Mouse (Mus musculus) intestine, postnatal 0 days (tissue): ENCODE measurements around the gene Dhx8. TPM values are rescaled to one million over a fixed set of nuclear protein-coding genes. Genes with fewer than 3 reads are reported as not detected.

Experiments used
- ATAC-seq: fragments of 200-750 bp; cut with Nextera tagmentation; 2 replicates; pipeline ENCODE4 v1.8.0; 2017; ENCODE audit warnings: mild to moderate bottlenecking, moderate TSS enrichment, moderate library complexity
- H3K27ac ChIP-seq: fragments of 300-500 bp; sonication (generic); 2 replicates; pipeline ENCODE4 v1.5.1; 2014; ENCODE audit warnings: mild to moderate bottlenecking, low read depth, low read length, moderate library complexity
- H3K27me3 ChIP-seq: fragments of 300-500 bp; sonication (generic); replicated peaks from 2 replicates; pipeline ENCODE4 v1.6.1; 2014; ENCODE audit warnings: low read length, mixed read lengths; ENCODE audit not compliant: control insufficient read depth, insufficient read depth
- H3K36me3 ChIP-seq: fragments of 300-500 bp; sonication (generic); 2 replicates; pipeline ENCODE4 v1.6.1; 2014; ENCODE audit warnings: mild to moderate bottlenecking, moderate library complexity; ENCODE audit not compliant: control insufficient read depth, insufficient read depth
- H3K4me1 ChIP-seq: fragments of 300-500 bp; sonication (generic); replicated peaks from 2 replicates; pipeline ENCODE4 v1.6.1; 2014; ENCODE audit warnings: antibody characterized with exemption, low read length, mixed read lengths; ENCODE audit not compliant: control insufficient read depth, insufficient read depth
- H3K4me2 ChIP-seq: fragments of 300-500 bp; sonication (generic); replicated peaks from 2 replicates; pipeline ENCODE4 v1.6.1; 2014; ENCODE audit warnings: low read depth, mild to moderate bottlenecking, moderate library complexity
- H3K4me3 ChIP-seq: fragments of 300-500 bp; sonication (generic); 2 replicates; pipeline ENCODE4 v1.5.1; 2014; ENCODE audit warnings: low read depth, low read length
- H3K9ac ChIP-seq: fragments of 300-500 bp; sonication (generic); 2 replicates; pipeline ENCODE4 v1.6.1; 2014; ENCODE audit warnings: mild to moderate bottlenecking, low read depth, low read length
- H3K9me3 ChIP-seq: fragments of 300-500 bp; sonication (generic); 2 replicates; pipeline ENCODE4 v1.6.1; 2016; ENCODE audit warnings: mixed run types; ENCODE audit not compliant: control insufficient read depth
- CTCF ChIP-seq: sonication (generic); IDR thresholded peaks from 2 replicates; pipeline ENCODE4 v1.5.1; 2016; ENCODE audit warnings: low read depth, mild to moderate bottlenecking, control low read depth, antibody characterized with exemption, moderate library complexity
- WGBS: fragments of 180-500 bp; shearing (Covaris S2); extraction: QIAGEN DNeasy Blood & Tissue Kit; methylation state at CpG from one replicate; pipeline ENCODE4 v1.1.7; 2014; 5-methylcytosine and 5-hydroxymethylcytosine counted together
- polyA plus RNA-seq: library from polyadenylated mRNA; unstranded; fragments of >200 nt; fragmentation: Nextera tagmentation; extraction: Ambion mirVana; gene quantifications from 2 replicates; pipeline ENCODE4 v1.2.1, GENCODE M21; 2015

Gene Dhx8
- polyA plus RNA-seq, 1 experiment from 2014 or later, result 11.6 TPM

- ATAC-seq, result no peak
- Histone ChIP-seq H3K4me2 (no peak overlapping the region), H3K4me1 (no peaks in the 10 kb centered on the region; the same call in 1 of the 2 replicates), H3K9ac (no peak overlapping the region), H3K36me3 (no peaks in the 10 kb centered on the region), H3K4me3 (no peak overlapping the region), H3K27me3 (no peaks in the 10 kb centered on the region), H3K27ac (no peak overlapping the region), H3K9me3 (no peaks in the 10 kb centered on the region)
- 76% methylated on average over 10 of the region's 10 CpGs for WGBS
- TF ChIP-seq CTCF, result no peak
Measured at GRCm38 (mm10) chr11:101706764-101707448, 25.8 kb upstream of the Dhx8 start.

DNA sequence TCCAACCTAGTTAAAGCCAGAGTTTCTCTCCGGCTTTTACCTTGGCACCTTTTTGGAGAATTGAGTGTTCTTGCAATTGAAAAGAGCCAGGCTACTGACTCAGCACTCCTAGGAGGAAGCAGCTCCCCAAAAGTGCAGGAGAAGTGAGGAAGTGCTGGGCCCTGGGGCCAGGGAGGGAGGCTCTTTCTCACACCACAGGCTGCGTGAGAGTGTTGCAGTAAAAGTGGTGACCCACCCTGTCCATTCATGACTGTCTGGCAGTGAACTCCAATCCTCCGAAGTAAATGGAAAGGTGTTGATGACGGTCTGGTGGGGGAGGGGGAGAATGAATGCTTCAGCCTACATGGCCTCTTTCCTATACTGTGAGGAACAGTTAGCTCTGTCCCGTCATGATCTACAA lies 24.2 kb upstream of the Dhx8 start:
- Histone ChIP-seq H3K27ac (no peak overlapping the region), H3K4me2 (no peak overlapping the region), H3K9me3 (no peaks in the 10 kb centered on the region), H3K27me3 (no peaks in the 10 kb centered on the region), H3K4me3 (no peak overlapping the region), H3K9ac (no peak overlapping the region), H3K4me1 (peaks cover 2% of the 10 kb centered on the region; the same call in 1 of the 2 replicates), H3K36me3 (no peaks in the 10 kb centered on the region)
- ATAC-seq, result no peak
- 40% methylated on average over 5 of the region's 5 CpGs for WGBS
- no peak for TF ChIP-seq CTCF

DNA sequence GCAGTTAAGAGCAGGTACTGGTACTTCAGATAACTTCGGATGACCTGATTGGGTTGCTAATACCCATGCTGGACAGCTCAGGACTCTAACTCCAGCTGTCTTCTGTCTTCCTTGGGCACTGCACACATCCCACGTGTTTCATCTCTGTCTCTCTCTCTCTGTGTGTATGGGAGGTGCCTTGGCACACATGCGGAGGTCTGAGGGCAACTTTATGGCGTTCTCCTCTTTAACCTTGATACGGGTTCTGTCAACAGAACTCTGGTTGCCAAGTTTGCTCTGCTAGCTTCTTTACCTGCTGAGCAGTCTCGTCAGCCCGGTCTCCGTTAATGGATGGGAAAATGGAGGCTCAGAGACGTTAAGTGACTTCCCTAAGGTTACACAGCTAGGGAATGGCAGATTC lies 19.9 kb upstream of the Dhx8 start:
- no peak for TF ChIP-seq CTCF
- no peaks in the 10 kb centered on the region for H3K36me3 ChIP-seq
- 0 out of 2 replicates have a peak, but pooled peaks cover 2% of the 10 kb centered on the region for H3K4me1 ChIP-seq
- no peak overlapping the region for H3K4me2 ChIP-seq
- H3K4me3 ChIP-seq, result no peak overlapping the region
- WGBS, result 57% methylated on average over 9 of the region's 9 CpGs
- H3K9ac ChIP-seq, result no peak overlapping the region
- ATAC-seq, result no peak
- no peaks in the 10 kb centered on the region for H3K9me3 ChIP-seq
- H3K27ac ChIP-seq, result no peak overlapping the region
- H3K27me3 ChIP-seq, result no peaks in the 10 kb centered on the region

GRCm38 (mm10) chr11:101714012-101714411 lies 18.7 kb upstream of the Dhx8 start:
- H3K9ac ChIP-seq, result no peak overlapping the region
- TF ChIP-seq CTCF, result no peak
- no peaks in the 10 kb centered on the region for H3K9me3 ChIP-seq
- 52% methylated on average over 7 of the region's 7 CpGs for WGBS
- H3K36me3 ChIP-seq, result no peaks in the 10 kb centered on the region
- no peak overlapping the region for H3K4me2 ChIP-seq
- 0 out of 2 replicates have a peak, but pooled peaks cover 2% of the 10 kb centered on the region for H3K4me1 ChIP-seq
- no peak overlapping the region for H3K27ac ChIP-seq
- no peaks in the 10 kb centered on the region for H3K27me3 ChIP-seq
- no peak for ATAC-seq
- no peak overlapping the region for H3K4me3 ChIP-seq

- no peak for TF ChIP-seq CTCF
- WGBS, result 59% methylated on average over 4 of the region's 4 CpGs
- no peak overlapping the region for H3K9ac ChIP-seq
- H3K27me3 ChIP-seq, result no peaks in the 10 kb centered on the region
- ATAC-seq, result no peak
- H3K27ac ChIP-seq, result no peak overlapping the region
- H3K4me2 ChIP-seq, result no peak overlapping the region
- no peak overlapping the region for H3K4me3 ChIP-seq
- H3K9me3 ChIP-seq, result no peaks in the 10 kb centered on the region
- H3K36me3 ChIP-seq, result no peaks in the 10 kb centered on the region
- no peaks in the 10 kb centered on the region for H3K4me1 ChIP-seq
Measured at GRCm38 (mm10) chr11:101718324-101718723, 14.4 kb upstream of the Dhx8 start.

DNA sequence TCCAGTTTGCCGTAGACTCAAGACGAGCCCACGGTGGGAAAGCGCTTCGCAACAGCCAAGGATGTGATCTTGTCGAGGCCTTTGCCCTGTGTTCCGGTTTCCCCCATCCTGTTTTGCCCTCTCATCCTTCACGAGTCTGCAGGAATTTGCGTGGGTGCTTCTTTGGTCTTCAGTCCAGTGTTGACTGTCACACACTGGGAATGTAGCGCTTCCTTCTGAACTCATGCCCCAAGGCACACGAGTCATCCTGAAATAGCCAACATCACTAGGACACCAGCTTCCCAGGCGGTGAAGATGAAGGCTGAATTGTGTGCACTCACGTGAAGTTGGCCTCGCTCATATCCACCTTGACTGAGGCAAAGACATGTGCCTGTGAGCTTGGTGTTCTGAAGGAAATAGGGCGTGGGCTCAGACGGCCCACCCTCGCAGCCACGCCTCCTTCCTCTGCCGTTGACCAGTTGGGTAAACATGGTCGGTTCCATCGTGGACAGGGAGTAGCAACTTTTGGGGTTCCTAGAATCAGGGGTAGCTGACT lies 12.7 kb upstream of the Dhx8 start:
- H3K4me2 ChIP-seq, result no peak overlapping the region
- H3K27ac ChIP-seq, result no peak overlapping the region
- ATAC-seq, result no peak
- WGBS, result 61% methylated on average over 21 of the region's 21 CpGs
- H3K27me3 ChIP-seq, result no peaks in the 10 kb centered on the region
- TF ChIP-seq CTCF, result no peak
- H3K4me3 ChIP-seq, result no peak overlapping the region
- H3K9ac ChIP-seq, result no peak overlapping the region
- H3K4me1 ChIP-seq, result no peaks in the 10 kb centered on the region
- H3K9me3 ChIP-seq, result no peaks in the 10 kb centered on the region
- H3K36me3 ChIP-seq, result no peaks in the 10 kb centered on the region
